Mouse (Mus musculus): ENCODE data around the gene Clns1a.

- TF ChIP-seq CTCF (IDR thresholded peaks at IDR 0.05; ENCODE audit: insufficient read depth, low read depth, low read length) (no peak), POLR2A (IDR thresholded peaks at IDR 0.05; ENCODE audit: insufficient read depth, low read depth, low read length) (no peak)
These were observed 37.2 kb downstream of the Clns1a start for GRCm38 (mm10) chr7:97733606-97734005.
